Mouse (Mus musculus): ENCODE measurements around the gene Adamts17. TPM values are rescaled to one million over a fixed set of nuclear protein-coding genes. Genes with fewer than 3 reads are reported as not detected.

The Adamts17 gene
- total and polyA plus RNA-seq, 2 experiments from 2014 or later, result 3.9 to 14.8 TPM

DNA sequence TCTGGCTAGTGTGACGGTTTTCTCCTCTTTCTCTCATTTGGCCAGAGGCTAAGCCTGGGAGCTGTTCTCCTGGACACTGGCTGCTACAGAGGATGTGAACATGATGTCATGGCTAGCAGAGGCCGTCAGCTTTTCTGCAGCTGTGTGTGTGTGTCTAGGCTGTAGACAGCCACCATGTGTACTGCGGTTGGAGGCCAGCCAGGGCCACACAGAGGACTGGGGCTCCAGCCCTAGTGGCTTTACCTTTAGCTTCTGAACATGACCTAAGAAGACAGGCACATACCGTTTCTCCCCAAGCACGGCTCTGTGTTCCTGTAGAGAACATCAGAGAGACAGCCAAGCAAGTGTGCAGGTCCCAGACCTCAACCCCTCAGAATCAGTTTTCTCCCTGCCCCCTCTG lies 73.3 kb downstream of the Adamts17 start:
- Histone ChIP-seq H3K27ac (no peak overlapping the region), H3K9me3 (ENCODE audit: low read length) (no peaks in the 10 kb centered on the region), H3K4me3 (ENCODE audit: low read length) (no peak overlapping the region), H3K9ac (replicated peaks; ENCODE audit: low read length) (no peak overlapping the region), H3K36me3 (ENCODE audit: insufficient read depth, low read length) (no peaks in the 10 kb centered on the region), H3K4me2 (ENCODE audit: low read depth, low read length) (no peak overlapping the region), H3K27me3 (ENCODE audit: insufficient read depth, low read length) (no peaks in the 10 kb centered on the region), H3K4me1 (ENCODE audit: insufficient read depth, low read length) (0 out of 2 replicates have a peak, but pooled peaks cover 3% of the 10 kb centered on the region)
- ATAC-seq (peak; percentile 64; the same call in 1 of the 2 replicates), DNase-seq (ENCODE audit: low spot score) (no peak)
- WGBS, result 47% methylated on average over 5 of the region's 5 CpGs
- TF ChIP-seq CTCF (IDR thresholded peaks at IDR 0.05; ENCODE audit: low read depth), result no peak

DNA sequence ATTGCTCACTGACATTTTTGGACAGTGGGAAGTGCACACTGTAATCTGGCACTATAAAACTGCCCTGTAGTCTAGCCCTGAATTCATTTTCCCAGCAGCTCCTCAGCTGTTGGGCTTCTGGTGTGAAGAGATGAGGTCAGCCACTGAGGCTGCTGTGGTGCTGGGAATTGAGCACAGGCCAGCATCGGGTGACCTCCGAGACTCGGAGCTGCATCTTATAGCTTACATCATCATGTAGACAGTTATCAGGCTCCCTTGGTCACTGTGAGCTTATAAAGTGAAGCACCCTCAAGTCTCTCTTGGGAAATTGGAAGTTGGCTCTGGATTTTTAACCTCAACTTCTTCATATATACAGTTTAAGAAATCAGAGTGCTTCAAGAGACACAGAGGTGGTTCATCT lies 84.1 kb downstream of the Adamts17 start:
- Histone ChIP-seq H3K36me3 (ENCODE audit: insufficient read depth, low read length) (no peaks in the 10 kb centered on the region), H3K4me3 (ENCODE audit: low read length) (no peak overlapping the region), H3K27ac (no peak overlapping the region), H3K27me3 (ENCODE audit: insufficient read depth, low read length) (no peaks in the 10 kb centered on the region), H3K4me2 (ENCODE audit: low read depth, low read length) (no peak overlapping the region), H3K9ac (replicated peaks; ENCODE audit: low read length) (no peak overlapping the region), H3K4me1 (ENCODE audit: insufficient read depth, low read length) (no peaks in the 10 kb centered on the region), H3K9me3 (ENCODE audit: low read length) (no peaks in the 10 kb centered on the region)
- TF ChIP-seq CTCF (IDR thresholded peaks at IDR 0.05; ENCODE audit: low read depth), result no peak
- 94% methylated on average over 3 of the region's 3 CpGs for WGBS
- DNase-seq (ENCODE audit: low spot score), result no peak
- no peak for ATAC-seq

DNA sequence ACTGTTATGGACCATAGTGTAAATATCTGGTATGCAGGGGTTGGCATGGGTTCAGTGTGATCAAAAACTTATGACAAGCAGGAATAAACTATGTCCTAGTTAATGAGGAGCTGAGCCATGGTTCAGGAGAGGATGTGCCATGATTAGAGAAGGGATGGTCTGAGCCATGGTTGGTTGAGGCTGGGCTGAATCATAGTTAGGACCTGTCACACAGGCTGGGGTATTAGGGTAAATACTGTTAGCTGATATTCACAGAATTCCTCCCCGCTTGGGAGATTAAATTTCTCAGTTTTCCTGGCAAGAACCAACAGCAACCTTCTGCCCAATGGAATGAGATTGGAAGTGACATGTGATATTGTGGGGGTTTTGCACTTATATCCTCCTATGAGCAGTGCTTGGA lies 84.6 kb downstream of the Adamts17 start:
- Histone ChIP-seq H3K4me3 (ENCODE audit: low read length) (no peak overlapping the region), H3K4me2 (ENCODE audit: low read depth, low read length) (no peak overlapping the region), H3K27me3 (ENCODE audit: insufficient read depth, low read length) (no peaks in the 10 kb centered on the region), H3K9me3 (ENCODE audit: low read length) (no peaks in the 10 kb centered on the region), H3K9ac (replicated peaks; ENCODE audit: low read length) (no peak overlapping the region), H3K4me1 (ENCODE audit: insufficient read depth, low read length) (no peaks in the 10 kb centered on the region), H3K27ac (no peak overlapping the region), H3K36me3 (ENCODE audit: insufficient read depth, low read length) (no peaks in the 10 kb centered on the region)
- ATAC-seq (no peak), DNase-seq (ENCODE audit: low spot score) (no peak)
- no peak for TF ChIP-seq CTCF (IDR thresholded peaks at IDR 0.05; ENCODE audit: low read depth)
- 93% methylated on average over 1 of the region's 1 CpGs for WGBS

DNA sequence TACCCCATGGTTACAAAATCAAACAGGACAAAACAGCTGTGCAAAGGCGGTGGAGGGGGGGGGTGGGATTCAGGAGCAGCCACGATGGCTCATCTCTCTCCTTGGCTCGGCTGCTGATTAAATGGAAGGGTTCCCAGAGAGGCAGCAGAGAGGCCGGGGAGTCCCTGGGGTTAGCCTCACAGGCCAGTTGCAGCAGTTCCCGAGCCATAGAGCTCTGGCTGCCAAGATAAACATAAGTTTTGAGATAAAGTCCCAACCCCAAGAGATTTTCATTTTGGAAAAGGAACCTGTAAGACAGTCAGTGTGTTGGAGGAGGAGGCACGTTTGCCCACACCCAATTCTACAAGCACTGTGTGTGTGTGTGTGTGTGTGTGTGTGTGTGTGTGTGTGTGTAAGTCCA lies 89.7 kb downstream of the Adamts17 start:
- Histone ChIP-seq H3K4me2 (ENCODE audit: low read depth, low read length) (no peak overlapping the region), H3K9ac (replicated peaks; ENCODE audit: low read length) (no peak overlapping the region), H3K4me1 (ENCODE audit: insufficient read depth, low read length) (no peaks in the 10 kb centered on the region), H3K36me3 (ENCODE audit: insufficient read depth, low read length) (no peaks in the 10 kb centered on the region), H3K9me3 (ENCODE audit: low read length) (no peaks in the 10 kb centered on the region), H3K27me3 (ENCODE audit: insufficient read depth, low read length) (no peaks in the 10 kb centered on the region), H3K4me3 (ENCODE audit: low read length) (no peak overlapping the region), H3K27ac (no peak overlapping the region)
- DNase-seq (ENCODE audit: low spot score), result peak; percentile 50
- TF ChIP-seq CTCF (IDR thresholded peaks at IDR 0.05; ENCODE audit: low read depth), result no peak
- ATAC-seq, result peak; percentile 66; the same call in 1 of the 2 replicates
- 25% methylated on average over 6 of the region's 6 CpGs for WGBS

DNA sequence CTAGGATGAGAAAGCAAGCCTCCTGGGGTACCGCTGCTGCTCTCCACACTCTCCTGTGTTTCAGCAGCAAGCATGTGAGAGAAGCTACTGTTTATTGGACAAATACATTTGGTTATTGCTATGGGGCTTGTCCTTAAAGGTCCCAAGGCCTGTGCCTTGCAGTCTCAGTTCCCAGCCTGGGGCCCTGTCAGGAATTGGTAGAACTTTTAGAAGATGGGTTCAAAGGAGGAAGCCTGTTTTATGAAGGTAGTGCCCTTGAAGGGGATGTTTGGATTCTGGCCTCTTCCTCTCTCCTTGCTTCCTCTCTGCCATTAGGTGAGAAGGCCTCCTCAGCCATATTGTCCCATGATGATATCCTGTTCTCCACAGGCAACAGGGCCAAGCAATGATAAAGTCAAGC lies 91.8 kb downstream of the Adamts17 start:
- DNase-seq (ENCODE audit: low spot score) (no peak), ATAC-seq (no peak)
- WGBS, result 100% methylated on average over 1 of the region's 1 CpGs
- Histone ChIP-seq H3K4me1 (ENCODE audit: insufficient read depth, low read length) (no peaks in the 10 kb centered on the region), H3K4me3 (ENCODE audit: low read length) (no peak overlapping the region), H3K36me3 (ENCODE audit: insufficient read depth, low read length) (no peaks in the 10 kb centered on the region), H3K9me3 (ENCODE audit: low read length) (no peaks in the 10 kb centered on the region), H3K27me3 (ENCODE audit: insufficient read depth, low read length) (no peaks in the 10 kb centered on the region), H3K9ac (replicated peaks; ENCODE audit: low read length) (no peak overlapping the region), H3K27ac (no peak overlapping the region), H3K4me2 (ENCODE audit: low read depth, low read length) (no peak overlapping the region)
- TF ChIP-seq CTCF (IDR thresholded peaks at IDR 0.05; ENCODE audit: low read depth), result no peak

DNA sequence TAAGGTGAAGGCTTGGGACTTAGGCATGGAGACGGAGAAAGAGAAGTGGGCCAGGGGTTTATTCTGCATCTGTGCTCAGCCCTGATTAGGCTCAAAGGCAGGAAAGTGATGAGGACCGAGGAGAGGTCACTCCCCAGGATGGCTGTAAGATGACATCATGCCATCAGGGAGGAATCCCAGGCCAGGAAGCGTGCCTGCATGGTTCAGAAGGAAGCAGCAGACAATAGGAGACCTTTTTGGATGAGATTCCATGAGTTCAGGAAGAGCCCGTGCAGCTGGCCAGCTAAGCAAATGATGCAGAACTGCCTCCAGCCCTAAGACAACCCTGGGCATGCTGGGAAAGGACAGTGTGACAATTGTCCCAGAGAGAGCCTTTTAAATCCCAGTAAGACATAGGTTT lies 93.7 kb downstream of the Adamts17 start:
- Histone ChIP-seq H3K4me3 (ENCODE audit: low read length) (no peak overlapping the region), H3K4me1 (ENCODE audit: insufficient read depth, low read length) (no peaks in the 10 kb centered on the region), H3K9ac (replicated peaks; ENCODE audit: low read length) (no peak overlapping the region), H3K27me3 (ENCODE audit: insufficient read depth, low read length) (no peaks in the 10 kb centered on the region), H3K4me2 (ENCODE audit: low read depth, low read length) (no peak overlapping the region), H3K27ac (no peak overlapping the region), H3K9me3 (ENCODE audit: low read length) (no peaks in the 10 kb centered on the region), H3K36me3 (ENCODE audit: insufficient read depth, low read length) (no peaks in the 10 kb centered on the region)
- ATAC-seq, result no peak
- TF ChIP-seq CTCF (IDR thresholded peaks at IDR 0.05; ENCODE audit: low read depth), result no peak
- no peak for DNase-seq (ENCODE audit: low spot score)
- 49% methylated on average over 4 of the region's 4 CpGs for WGBS

DNA sequence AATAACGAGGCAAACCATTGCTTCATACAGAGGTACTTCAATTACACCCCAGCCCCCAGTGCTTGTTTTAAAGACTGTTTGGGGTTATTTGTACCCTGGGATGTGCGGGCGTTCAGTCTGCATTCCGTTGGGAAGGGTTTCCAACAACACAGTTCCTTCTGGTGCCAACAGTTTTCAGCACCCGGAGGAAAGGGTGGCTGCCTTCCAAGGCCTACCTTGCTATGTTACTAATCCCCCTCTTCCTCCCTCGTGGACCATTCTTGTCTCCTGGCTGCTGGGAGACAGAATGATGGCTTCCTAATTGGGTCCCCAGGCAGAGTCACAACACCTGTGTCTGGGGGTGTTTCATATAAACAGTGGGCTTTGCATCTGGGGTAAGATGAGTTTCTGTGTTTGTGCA lies 94.5 kb downstream of the Adamts17 start:
- WGBS, result 44% methylated on average over 6 of the region's 6 CpGs
- H3K9ac ChIP-seq (replicated peaks; ENCODE audit: low read length), result no peak overlapping the region

More for the DNA sequence above, 94.5 kb downstream of the Adamts17 start:
- ATAC-seq (no peak), DNase-seq (ENCODE audit: low spot score) (peak; percentile 12)
- Histone ChIP-seq H3K9me3 (ENCODE audit: low read length) (no peaks in the 10 kb centered on the region), H3K27ac (no peak overlapping the region), H3K4me2 (ENCODE audit: low read depth, low read length) (no peak overlapping the region), H3K27me3 (ENCODE audit: insufficient read depth, low read length) (no peaks in the 10 kb centered on the region), H3K36me3 (ENCODE audit: insufficient read depth, low read length) (no peaks in the 10 kb centered on the region), H3K4me1 (ENCODE audit: insufficient read depth, low read length) (no peaks in the 10 kb centered on the region), H3K4me3 (ENCODE audit: low read length) (no peak overlapping the region)
- no peak for TF ChIP-seq CTCF (IDR thresholded peaks at IDR 0.05; ENCODE audit: low read depth)

All from hindbrain, postnatal 0 days (tissue).